Mouse (Mus musculus): ENCODE results near the gene Nebl. TPM values are rescaled to one million over a fixed set of nuclear protein-coding genes. Genes with fewer than 3 reads are reported as not detected.
A peak's percentile ranks its signal among the peaks of the same experiment; 100 is the strongest.

The Nebl gene
- polyA plus RNA-seq, 1 experiment from 2014 or later = 2.7 TPM

GRCm38 (mm10) chr2:17390513-17391200, 340.6 kb downstream of the Nebl start:
- H3K4me3 ChIP-seq (ENCODE audit: low read depth, low read length) = no peak overlapping the region
- H3K36me3 ChIP-seq (ENCODE audit: control insufficient read depth, insufficient read depth, low read length) = no peaks in the 10 kb centered on the region
- DNase-seq (ENCODE audit: low spot score, missing footprints) (no peak), ATAC-seq (ENCODE audit: low FRiP score) (no peak)
- no peak overlapping the region for H3K9ac ChIP-seq (ENCODE audit: low read length)
- H3K4me2 ChIP-seq = no peak overlapping the region
- no peaks in the 10 kb centered on the region for H3K9me3 ChIP-seq (ENCODE audit: control insufficient read depth, low read length)
- WGBS = 91% methylated on average over 7 of the region's 7 CpGs
- H3K4me1 ChIP-seq (ENCODE audit: control insufficient read depth, insufficient read depth, low read length) = no peaks in the 10 kb centered on the region
- H3K27me3 ChIP-seq (ENCODE audit: control insufficient read depth, insufficient read depth, low read length) = no peaks in the 10 kb centered on the region
- H3K27ac ChIP-seq (ENCODE audit: low read depth, low read length) = no peak overlapping the region

GRCm38 (mm10) chr2:17389886-17390285, 341.4 kb downstream of the Nebl start:
- 97% methylated on average over 2 of the region's 2 CpGs for WGBS
- Histone ChIP-seq H3K36me3 (ENCODE audit: control insufficient read depth, insufficient read depth, low read length) (no peaks in the 10 kb centered on the region), H3K27ac (ENCODE audit: low read depth, low read length) (no peak overlapping the region), H3K9ac (ENCODE audit: low read length) (no peak overlapping the region), H3K4me3 (ENCODE audit: low read depth, low read length) (no peak overlapping the region), H3K27me3 (ENCODE audit: control insufficient read depth, insufficient read depth, low read length) (no peaks in the 10 kb centered on the region), H3K9me3 (ENCODE audit: control insufficient read depth, low read length) (no peaks in the 10 kb centered on the region), H3K4me2 (no peak overlapping the region), H3K4me1 (ENCODE audit: control insufficient read depth, insufficient read depth, low read length) (no peaks in the 10 kb centered on the region)
- DNase-seq (ENCODE audit: low spot score, missing footprints) (no peak), ATAC-seq (ENCODE audit: low FRiP score) (no peak)

- WGBS = 93% methylated on average over 4 of the region's 4 CpGs
- no peak overlapping the region for H3K4me2 ChIP-seq
- no peak overlapping the region for H3K27ac ChIP-seq (ENCODE audit: low read depth, low read length)
- no peaks in the 10 kb centered on the region for H3K36me3 ChIP-seq (ENCODE audit: control insufficient read depth, insufficient read depth, low read length)
- no peak overlapping the region for H3K4me3 ChIP-seq (ENCODE audit: low read depth, low read length)
- no peaks in the 10 kb centered on the region for H3K4me1 ChIP-seq (ENCODE audit: control insufficient read depth, insufficient read depth, low read length)
- no peaks in the 10 kb centered on the region for H3K27me3 ChIP-seq (ENCODE audit: control insufficient read depth, insufficient read depth, low read length)
- no peak overlapping the region for H3K9ac ChIP-seq (ENCODE audit: low read length)
- H3K9me3 ChIP-seq (ENCODE audit: control insufficient read depth, low read length) = no peaks in the 10 kb centered on the region
- no peak for ATAC-seq (ENCODE audit: low FRiP score)
- no peak for DNase-seq (ENCODE audit: low spot score, missing footprints)
These were observed 341.9 kb downstream of the Nebl start for GRCm38 (mm10) chr2:17389379-17389778.

- H3K36me3 ChIP-seq (ENCODE audit: control insufficient read depth, insufficient read depth, low read length) = no peaks in the 10 kb centered on the region
- ATAC-seq (ENCODE audit: low FRiP score) (no peak), DNase-seq (ENCODE audit: low spot score, missing footprints) (no peak)
- WGBS = 96% methylated on average over 1 of the region's 1 CpGs
- no peaks in the 10 kb centered on the region for H3K27me3 ChIP-seq (ENCODE audit: control insufficient read depth, insufficient read depth, low read length)
- H3K27ac ChIP-seq (ENCODE audit: low read depth, low read length) = no peak overlapping the region
- H3K4me2 ChIP-seq = no peak overlapping the region
- no peaks in the 10 kb centered on the region for H3K4me1 ChIP-seq (ENCODE audit: control insufficient read depth, insufficient read depth, low read length)
- no peak overlapping the region for H3K9ac ChIP-seq (ENCODE audit: low read length)
- no peak overlapping the region for H3K4me3 ChIP-seq (ENCODE audit: low read depth, low read length)
- H3K9me3 ChIP-seq (ENCODE audit: control insufficient read depth, low read length) = no peaks in the 10 kb centered on the region
These were observed 349.0 kb downstream of the Nebl start for GRCm38 (mm10) chr2:17382227-17382626.

- Histone ChIP-seq H3K4me2 (no peak overlapping the region), H3K27ac (ENCODE audit: low read depth, low read length) (no peak overlapping the region), H3K4me3 (ENCODE audit: low read depth, low read length) (no peak overlapping the region), H3K9me3 (ENCODE audit: control insufficient read depth, low read length) (no peaks in the 10 kb centered on the region), H3K4me1 (ENCODE audit: control insufficient read depth, insufficient read depth, low read length) (no peaks in the 10 kb centered on the region), H3K27me3 (ENCODE audit: control insufficient read depth, insufficient read depth, low read length) (no peaks in the 10 kb centered on the region), H3K36me3 (ENCODE audit: control insufficient read depth, insufficient read depth, low read length) (no peaks in the 10 kb centered on the region), H3K9ac (ENCODE audit: low read length) (no peak overlapping the region)
- no peak for ATAC-seq (ENCODE audit: low FRiP score)
- DNase-seq (ENCODE audit: low spot score, missing footprints) = no peak
- WGBS = 81% methylated on average over 2 of the region's 2 CpGs
These were observed 355.3 kb downstream of the Nebl start for GRCm38 (mm10) chr2:17375916-17376315.

- H3K4me2 ChIP-seq = no peak overlapping the region
These were observed 365.6 kb downstream of the Nebl start for GRCm38 (mm10) chr2:17365671-17366070.

GRCm38 (mm10) chr2:17364971-17365548, 366.2 kb downstream of the Nebl start:
- no peak for DNase-seq (ENCODE audit: low spot score, missing footprints)
- H3K36me3 ChIP-seq (ENCODE audit: control insufficient read depth, insufficient read depth, low read length) = no peaks in the 10 kb centered on the region
- H3K9ac ChIP-seq (ENCODE audit: low read length) = no peak overlapping the region
- H3K9me3 ChIP-seq (ENCODE audit: control insufficient read depth, low read length) = no peaks in the 10 kb centered on the region
- no peaks in the 10 kb centered on the region for H3K4me1 ChIP-seq (ENCODE audit: control insufficient read depth, insufficient read depth, low read length)
- WGBS = 83% methylated on average over 6 of the region's 6 CpGs
- no peak overlapping the region for H3K27ac ChIP-seq (ENCODE audit: low read depth, low read length)
- ATAC-seq (ENCODE audit: low FRiP score) = no peak
- H3K4me3 ChIP-seq (ENCODE audit: low read depth, low read length) = no peak overlapping the region
- H3K4me2 ChIP-seq = no peak overlapping the region
- H3K27me3 ChIP-seq (ENCODE audit: control insufficient read depth, insufficient read depth, low read length) = no peaks in the 10 kb centered on the region

More at GRCm38 (mm10) chr2:17365671-17366070, 365.6 kb downstream of the Nebl start:
- H3K4me1 ChIP-seq (ENCODE audit: control insufficient read depth, insufficient read depth, low read length) = no peaks in the 10 kb centered on the region
- no peaks in the 10 kb centered on the region for H3K36me3 ChIP-seq (ENCODE audit: control insufficient read depth, insufficient read depth, low read length)
- H3K27me3 ChIP-seq (ENCODE audit: control insufficient read depth, insufficient read depth, low read length) = no peaks in the 10 kb centered on the region
- no peak overlapping the region for H3K9ac ChIP-seq (ENCODE audit: low read length)
- H3K9me3 ChIP-seq (ENCODE audit: control insufficient read depth, low read length) = no peaks in the 10 kb centered on the region
- DNase-seq (ENCODE audit: low spot score, missing footprints) (no peak), ATAC-seq (ENCODE audit: low FRiP score) (no peak)
- WGBS = 89% methylated on average over 5 of the region's 5 CpGs
- H3K4me3 ChIP-seq (ENCODE audit: low read depth, low read length) = no peak overlapping the region
- H3K27ac ChIP-seq (ENCODE audit: low read depth, low read length) = no peak overlapping the region

- Histone ChIP-seq H3K27ac (ENCODE audit: low read depth, low read length) (no peak overlapping the region), H3K9ac (ENCODE audit: low read length) (no peak overlapping the region), H3K9me3 (ENCODE audit: control insufficient read depth, low read length) (no peaks in the 10 kb centered on the region), H3K4me2 (no peak overlapping the region), H3K4me3 (ENCODE audit: low read depth, low read length) (no peak overlapping the region), H3K36me3 (ENCODE audit: control insufficient read depth, insufficient read depth, low read length) (no peaks in the 10 kb centered on the region), H3K4me1 (ENCODE audit: control insufficient read depth, insufficient read depth, low read length) (no peaks in the 10 kb centered on the region), H3K27me3 (ENCODE audit: control insufficient read depth, insufficient read depth, low read length) (no peaks in the 10 kb centered on the region)
- WGBS = 61% methylated on average over 12 of the region's 12 CpGs
- DNase-seq (ENCODE audit: low spot score, missing footprints) = peak; percentile 85
- ATAC-seq (ENCODE audit: low FRiP score) = no peak
These were observed 367.7 kb downstream of the Nebl start for GRCm38 (mm10) chr2:17363337-17364216.

GRCm38 (mm10) chr2:17362181-17362580, 369.1 kb downstream of the Nebl start:
- ATAC-seq (ENCODE audit: low FRiP score) = no peak
- WGBS = 96% methylated on average over 1 of the region's 1 CpGs

More at GRCm38 (mm10) chr2:17362181-17362580, 369.1 kb downstream of the Nebl start:
- Histone ChIP-seq H3K4me1 (ENCODE audit: control insufficient read depth, insufficient read depth, low read length) (no peaks in the 10 kb centered on the region), H3K4me2 (no peak overlapping the region), H3K4me3 (ENCODE audit: low read depth, low read length) (no peak overlapping the region), H3K9ac (ENCODE audit: low read length) (no peak overlapping the region), H3K27ac (ENCODE audit: low read depth, low read length) (no peak overlapping the region), H3K36me3 (ENCODE audit: control insufficient read depth, insufficient read depth, low read length) (no peaks in the 10 kb centered on the region), H3K27me3 (ENCODE audit: control insufficient read depth, insufficient read depth, low read length) (no peaks in the 10 kb centered on the region), H3K9me3 (ENCODE audit: control insufficient read depth, low read length) (no peaks in the 10 kb centered on the region)
- no peak for DNase-seq (ENCODE audit: low spot score, missing footprints)
